Mouse (Mus musculus): ENCODE results near the gene Etv6. TPM values are rescaled to one million over a fixed set of nuclear protein-coding genes. Genes with fewer than 3 reads are reported as not detected.

Etv6 gene
- polyA plus RNA-seq, 1 experiment from 2014 or later, result 5.9 TPM

DNA sequence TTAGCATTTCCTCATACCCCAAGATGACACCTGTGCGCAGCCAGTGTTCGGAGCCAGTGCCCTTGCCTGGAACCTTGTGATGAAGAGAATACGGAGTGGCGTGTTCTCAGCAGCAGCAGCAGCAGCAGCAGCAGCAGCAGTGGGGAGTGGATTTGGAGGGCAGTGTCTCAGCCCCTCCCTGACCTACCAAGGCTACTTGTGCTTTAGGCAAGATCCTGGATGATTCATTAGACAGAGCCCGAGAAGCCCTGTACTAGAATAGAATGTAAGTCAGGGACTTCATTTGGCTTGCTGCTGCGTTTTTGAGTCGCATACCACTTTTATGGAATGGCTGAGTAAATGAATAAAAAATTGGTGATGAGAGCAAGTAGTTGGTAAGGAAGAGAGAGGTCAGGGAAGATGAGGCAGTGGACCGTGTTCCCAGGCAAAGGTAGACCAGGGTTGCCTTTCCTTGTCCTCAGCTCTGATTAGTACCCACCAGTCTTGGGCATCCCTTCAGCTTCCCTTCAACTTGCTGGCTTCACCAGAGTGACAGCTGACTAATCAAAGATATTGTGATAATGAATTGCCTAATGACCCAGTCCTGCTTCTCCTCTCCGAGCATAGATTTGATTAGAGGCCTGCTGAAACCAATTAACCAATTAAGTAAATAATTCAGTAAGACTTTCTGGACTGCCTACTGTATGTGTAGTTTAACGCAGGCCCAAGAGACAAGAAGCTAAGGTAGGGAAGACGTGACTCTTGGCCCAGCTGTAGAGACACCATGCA, 64.7 kb downstream of the Etv6 start:
- Histone ChIP-seq H3K4me3 (ENCODE audit: low read depth, low read length) (no peak overlapping the region), H3K4me1 (replicated peaks; ENCODE audit: control insufficient read depth, insufficient read depth) (no peaks in the 10 kb centered on the region; the same call in 1 of the 2 replicates), H3K36me3 (ENCODE audit: control insufficient read depth, insufficient read depth, low read length) (no peaks in the 10 kb centered on the region), H3K9ac (ENCODE audit: low read length) (no peak overlapping the region), H3K4me2 (replicated peaks; ENCODE audit: low read depth) (no peak overlapping the region), H3K27ac (replicated peaks) (no peak overlapping the region), H3K9me3 (ENCODE audit: control insufficient read depth, low read length) (no peaks in the 10 kb centered on the region), H3K27me3 (ENCODE audit: control insufficient read depth, insufficient read depth, low read length) (no peaks in the 10 kb centered on the region)
- WGBS, result 82% methylated on average over 11 of the region's 11 CpGs
- DNase-seq (ENCODE audit: low spot score) (no peak), ATAC-seq (ENCODE audit: low FRiP score, low TSS enrichment) (no peak)
- TF ChIP-seq EP300 (optimal IDR thresholded peaks at IDR 0.05) (no peak), CTCF (IDR thresholded peaks at IDR 0.05; ENCODE audit: low read depth) (no peak)

DNA sequence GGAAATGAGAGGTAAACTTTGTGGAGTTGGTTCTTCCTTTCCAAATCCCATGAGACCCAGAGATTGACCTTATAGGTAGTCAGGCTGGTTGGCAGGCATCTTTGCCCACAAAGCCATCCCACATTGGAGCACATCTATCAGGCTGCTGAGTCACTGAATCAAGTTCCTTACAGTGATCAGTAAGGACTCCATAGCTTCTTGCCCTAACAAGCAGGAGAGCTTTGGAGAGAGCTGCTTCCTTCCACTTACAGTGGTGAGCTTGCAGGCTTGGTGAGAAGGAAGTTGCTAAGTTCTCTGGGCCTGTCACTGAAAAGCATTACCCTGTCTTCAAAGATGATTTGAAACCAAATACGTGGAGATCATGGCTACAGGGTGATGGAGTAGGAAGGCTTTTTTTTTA, 66.9 kb downstream of the Etv6 start:
- WGBS, result 58% methylated on average over 1 of the region's 1 CpGs
- TF ChIP-seq EP300 (optimal IDR thresholded peaks at IDR 0.05) (no peak), CTCF (IDR thresholded peaks at IDR 0.05; ENCODE audit: low read depth) (no peak)
- ATAC-seq (ENCODE audit: low FRiP score, low TSS enrichment), result no peak
- Histone ChIP-seq H3K9me3 (ENCODE audit: control insufficient read depth, low read length) (no peaks in the 10 kb centered on the region), H3K4me3 (ENCODE audit: low read depth, low read length) (no peak overlapping the region), H3K9ac (ENCODE audit: low read length) (no peak overlapping the region), H3K36me3 (ENCODE audit: control insufficient read depth, insufficient read depth, low read length) (no peaks in the 10 kb centered on the region), H3K4me2 (replicated peaks; ENCODE audit: low read depth) (no peak overlapping the region), H3K27ac (replicated peaks) (no peak overlapping the region), H3K27me3 (ENCODE audit: control insufficient read depth, insufficient read depth, low read length) (no peaks in the 10 kb centered on the region), H3K4me1 (replicated peaks; ENCODE audit: control insufficient read depth, insufficient read depth) (peaks cover 8% of the 10 kb centered on the region; the same call in 1 of the 2 replicates)
- DNase-seq (ENCODE audit: low spot score), result no peak

DNA sequence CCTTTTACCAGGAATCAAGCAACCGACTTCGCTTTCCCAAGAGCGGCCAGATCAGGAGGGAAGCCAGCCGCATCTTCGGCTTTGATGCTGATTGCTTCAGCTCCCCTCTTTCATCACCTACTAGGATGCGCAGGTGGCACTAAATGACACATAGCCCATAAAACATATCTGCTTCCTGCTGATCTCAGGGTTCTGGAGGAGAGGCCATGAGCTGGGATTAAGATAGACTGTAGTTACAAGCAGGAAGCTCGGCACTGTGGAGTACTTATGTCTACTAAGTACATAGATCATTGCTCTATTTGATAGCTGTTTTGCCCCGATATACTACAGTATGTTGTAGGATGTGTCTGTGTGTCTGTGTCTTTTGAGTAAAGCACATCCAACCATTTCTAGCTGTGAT, 68.0 kb downstream of the Etv6 start:
- ATAC-seq (ENCODE audit: low FRiP score, low TSS enrichment), result no peak

DNA sequence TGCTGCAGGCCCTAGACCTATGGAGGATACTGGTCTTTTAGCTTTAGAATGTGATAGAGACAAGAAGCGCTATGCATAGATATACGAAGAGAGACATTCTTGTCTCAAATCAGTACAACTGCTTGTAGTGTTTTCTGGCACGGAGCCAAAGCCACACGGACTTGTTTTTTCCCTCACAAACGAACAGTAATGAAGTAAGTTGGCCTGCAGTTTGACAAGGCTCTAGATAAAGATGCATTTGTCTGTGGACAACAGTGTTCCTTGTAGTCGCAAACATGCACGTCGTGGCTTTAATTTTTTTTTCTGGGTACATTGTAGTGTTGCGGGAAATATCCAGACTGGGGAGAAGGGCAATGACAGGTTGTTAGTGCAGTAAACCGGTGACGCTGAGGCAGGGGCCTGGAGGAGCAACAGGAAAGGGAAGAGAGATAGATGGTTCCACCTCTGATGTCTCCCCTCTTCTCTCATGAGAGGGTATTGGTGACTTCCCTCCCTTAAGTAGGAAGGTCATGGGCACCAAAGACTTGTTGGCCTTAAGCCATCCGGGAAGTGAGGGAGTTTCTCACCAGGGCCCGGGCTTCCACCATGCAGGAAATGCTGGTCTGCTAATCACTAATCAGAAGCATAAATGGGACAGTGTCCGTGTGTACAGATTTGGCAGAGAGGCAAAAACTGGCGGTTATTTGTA, 70.2 kb downstream of the Etv6 start:
- TF ChIP-seq EP300 (optimal IDR thresholded peaks at IDR 0.05) (no peak), CTCF (IDR thresholded peaks at IDR 0.05; ENCODE audit: low read depth) (no peak)
- ATAC-seq (ENCODE audit: low FRiP score, low TSS enrichment) (peak; percentile 41), DNase-seq (ENCODE audit: low spot score) (peak; percentile 58)
- no peaks in the 10 kb centered on the region; the same call in 1 of the 2 replicates for H3K36me3 ChIP-seq (ENCODE audit: control insufficient read depth, insufficient read depth, low read length)
- no peaks in the 10 kb centered on the region for H3K27me3 ChIP-seq (ENCODE audit: control insufficient read depth, insufficient read depth, low read length)
- 36% methylated on average over 15 of the region's 15 CpGs for WGBS
- no peak overlapping the region for H3K4me2 ChIP-seq (replicated peaks; ENCODE audit: low read depth)
- no peak overlapping the region for H3K4me3 ChIP-seq (ENCODE audit: low read depth, low read length)
- 0 out of 2 replicates have a peak, but pooled peaks cover 2% of the 10 kb centered on the region for H3K9me3 ChIP-seq (ENCODE audit: control insufficient read depth, low read length)
- H3K27ac ChIP-seq (replicated peaks), result peak overlapping the region; percentile 58
- peaks cover 8% of the 10 kb centered on the region; the same call in 1 of the 2 replicates for H3K4me1 ChIP-seq (replicated peaks; ENCODE audit: control insufficient read depth, insufficient read depth)
- H3K9ac ChIP-seq (ENCODE audit: low read length), result no peak overlapping the region

More for the DNA sequence above, 68.0 kb downstream of the Etv6 start:
- Histone ChIP-seq H3K9ac (ENCODE audit: low read length) (no peak overlapping the region), H3K36me3 (ENCODE audit: control insufficient read depth, insufficient read depth, low read length) (no peaks in the 10 kb centered on the region), H3K4me2 (replicated peaks; ENCODE audit: low read depth) (no peak overlapping the region), H3K9me3 (ENCODE audit: control insufficient read depth, low read length) (no peaks in the 10 kb centered on the region), H3K4me3 (ENCODE audit: low read depth, low read length) (no peak overlapping the region), H3K4me1 (replicated peaks; ENCODE audit: control insufficient read depth, insufficient read depth) (peaks cover 8% of the 10 kb centered on the region; the same call in 1 of the 2 replicates), H3K27me3 (ENCODE audit: control insufficient read depth, insufficient read depth, low read length) (no peaks in the 10 kb centered on the region), H3K27ac (replicated peaks) (no peak overlapping the region)
- no peak for DNase-seq (ENCODE audit: low spot score)
- TF ChIP-seq EP300 (optimal IDR thresholded peaks at IDR 0.05) (no peak), CTCF (IDR thresholded peaks at IDR 0.05; ENCODE audit: low read depth) (no peak)
- whole genome bisulfite sequencing, result 84% methylated on average over 8 of the region's 8 CpGs

DNA sequence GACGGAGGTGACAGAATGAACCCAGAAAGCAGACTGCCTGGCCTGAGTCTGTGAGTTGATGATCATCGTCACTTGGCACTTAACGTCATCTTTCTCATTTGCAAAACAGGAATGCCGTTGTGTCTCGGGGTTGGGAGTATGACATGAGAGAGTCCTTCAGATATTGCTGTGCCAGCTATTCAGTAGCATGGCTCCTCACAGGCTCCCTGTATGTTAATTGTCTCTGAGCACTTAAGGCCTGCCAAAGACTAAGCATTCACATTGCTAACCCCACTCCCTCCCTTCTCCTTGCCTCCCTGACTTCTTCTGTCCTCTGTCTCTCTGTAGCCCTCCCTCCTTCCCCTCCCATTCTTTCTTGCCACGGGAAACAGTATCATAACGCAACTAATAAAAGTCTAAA, 72.2 kb downstream of the Etv6 start:
- H3K4me2 ChIP-seq (replicated peaks; ENCODE audit: low read depth), result no peak overlapping the region
- H3K4me3 ChIP-seq (ENCODE audit: low read depth, low read length), result no peak overlapping the region
- H3K9me3 ChIP-seq (ENCODE audit: control insufficient read depth, low read length), result 0 out of 2 replicates have a peak, but pooled peaks cover 2% of the 10 kb centered on the region
- H3K27me3 ChIP-seq (ENCODE audit: control insufficient read depth, insufficient read depth, low read length), result no peaks in the 10 kb centered on the region
- H3K27ac ChIP-seq (replicated peaks), result no peak overlapping the region
- no peak for ATAC-seq (ENCODE audit: low FRiP score, low TSS enrichment)
- peaks cover 12% of the 10 kb centered on the region; the same call in 1 of the 2 replicates for H3K4me1 ChIP-seq (replicated peaks; ENCODE audit: control insufficient read depth, insufficient read depth)
- H3K9ac ChIP-seq (ENCODE audit: low read length), result no peak overlapping the region
- TF ChIP-seq CTCF (IDR thresholded peaks at IDR 0.05; ENCODE audit: low read depth), result no peak
- TF ChIP-seq EP300 (optimal IDR thresholded peaks at IDR 0.05), result no peak
- H3K36me3 ChIP-seq (ENCODE audit: control insufficient read depth, insufficient read depth, low read length), result no peaks in the 10 kb centered on the region; the same call in 1 of the 2 replicates
- DNase-seq (ENCODE audit: low spot score), result no peak
- WGBS, result 83% methylated on average over 7 of the region's 7 CpGs
